Mouse (Mus musculus) monocyte, adult 5-6 weeks (primary cell): Measurements from ENCODE around the gene Casp8ap2. TPM values are rescaled to one million over a fixed set of nuclear protein-coding genes. Genes with fewer than 3 reads are reported as not detected.

Experiments
- ATAC-seq: fragments of 153-309, 156-312 bp; replicated peaks from 2 replicates; pipeline ENCODE4 v1.8.0; 2017; ENCODE audit warnings: mild to moderate bottlenecking; ENCODE audit not compliant: low TSS enrichment, insufficient number of reproducible peaks, severe bottlenecking, poor library complexity, low FRiP score
- total RNA-seq: library from RNA; stranded (forward); fragments of 200-1000, 200-491, 200-594 nt; gene quantifications from 3 replicates; pipeline ENCODE4 v1.2.3, GENCODE M21; 2017

The Casp8ap2 gene
- 39.7 to 46.2 TPM (median 40.0 TPM) in 3 replicates for total RNA-seq

DNA sequence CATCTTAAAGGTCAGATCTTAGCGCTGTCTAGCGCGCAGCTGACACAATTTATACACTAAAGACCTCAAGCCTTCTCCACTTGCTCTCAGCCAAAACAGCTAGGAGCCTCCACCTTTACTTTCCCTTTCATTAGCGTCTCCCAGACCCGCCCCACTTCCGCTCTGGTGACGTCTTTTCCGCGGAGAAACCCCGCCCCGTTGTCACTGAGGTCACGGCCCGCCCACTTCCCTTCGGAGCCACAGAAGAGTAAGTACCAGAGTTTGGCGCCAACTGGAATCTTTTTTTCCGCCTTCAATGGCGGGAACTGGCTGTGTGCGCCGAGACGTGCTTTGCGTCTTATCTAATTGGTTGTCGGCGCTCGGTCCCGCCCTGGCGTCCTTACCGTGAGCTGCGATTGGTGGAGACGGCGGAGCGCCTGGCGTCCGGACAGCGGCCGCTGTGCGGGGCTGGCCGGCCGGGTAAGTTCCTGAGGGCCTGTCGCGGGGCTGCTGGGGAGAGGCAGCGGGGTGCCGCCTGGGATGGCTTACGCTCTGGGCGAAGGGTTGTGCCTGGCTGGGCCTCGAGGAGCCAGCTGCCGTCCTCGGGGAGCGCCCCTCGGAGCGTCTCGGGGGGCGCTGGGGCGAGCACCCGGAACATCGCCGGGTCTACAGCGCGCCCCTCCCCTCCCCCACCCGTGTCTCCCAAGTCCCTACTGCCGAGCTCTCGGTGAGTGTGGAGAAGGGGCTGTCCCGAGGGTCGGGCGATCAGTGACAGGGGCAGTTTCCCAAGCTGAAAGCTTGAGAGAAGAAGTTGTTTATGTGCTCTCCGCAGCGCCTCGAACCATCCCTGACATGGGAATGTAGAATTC, at the start of gene Casp8ap2:
Gene Casp8ap2, plus strand, starts transcription at position 418 of the 848 bp plus-strand sequence.
- ATAC-seq, result peak; percentile 99

DNA sequence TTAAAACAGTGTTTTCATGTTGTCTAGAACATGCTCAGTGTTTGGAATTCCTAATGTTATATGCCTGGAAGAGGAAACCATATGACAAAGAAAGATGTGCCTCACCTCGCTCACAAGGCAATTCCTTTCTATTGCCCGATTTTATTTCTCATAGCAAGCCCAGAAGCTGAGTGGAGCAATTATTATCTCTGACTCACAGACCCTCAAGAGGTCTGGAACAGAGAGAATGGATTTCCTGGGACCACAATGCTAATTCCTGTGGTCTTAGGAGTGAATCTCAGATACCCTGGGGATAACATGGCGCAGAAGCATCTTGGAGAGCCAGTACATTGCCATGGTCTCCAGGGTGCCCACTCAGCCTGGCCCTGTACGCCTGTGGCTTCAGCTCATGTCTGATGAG, 46.2 kb upstream of the Casp8ap2 start:
- no peak for ATAC-seq

DNA sequence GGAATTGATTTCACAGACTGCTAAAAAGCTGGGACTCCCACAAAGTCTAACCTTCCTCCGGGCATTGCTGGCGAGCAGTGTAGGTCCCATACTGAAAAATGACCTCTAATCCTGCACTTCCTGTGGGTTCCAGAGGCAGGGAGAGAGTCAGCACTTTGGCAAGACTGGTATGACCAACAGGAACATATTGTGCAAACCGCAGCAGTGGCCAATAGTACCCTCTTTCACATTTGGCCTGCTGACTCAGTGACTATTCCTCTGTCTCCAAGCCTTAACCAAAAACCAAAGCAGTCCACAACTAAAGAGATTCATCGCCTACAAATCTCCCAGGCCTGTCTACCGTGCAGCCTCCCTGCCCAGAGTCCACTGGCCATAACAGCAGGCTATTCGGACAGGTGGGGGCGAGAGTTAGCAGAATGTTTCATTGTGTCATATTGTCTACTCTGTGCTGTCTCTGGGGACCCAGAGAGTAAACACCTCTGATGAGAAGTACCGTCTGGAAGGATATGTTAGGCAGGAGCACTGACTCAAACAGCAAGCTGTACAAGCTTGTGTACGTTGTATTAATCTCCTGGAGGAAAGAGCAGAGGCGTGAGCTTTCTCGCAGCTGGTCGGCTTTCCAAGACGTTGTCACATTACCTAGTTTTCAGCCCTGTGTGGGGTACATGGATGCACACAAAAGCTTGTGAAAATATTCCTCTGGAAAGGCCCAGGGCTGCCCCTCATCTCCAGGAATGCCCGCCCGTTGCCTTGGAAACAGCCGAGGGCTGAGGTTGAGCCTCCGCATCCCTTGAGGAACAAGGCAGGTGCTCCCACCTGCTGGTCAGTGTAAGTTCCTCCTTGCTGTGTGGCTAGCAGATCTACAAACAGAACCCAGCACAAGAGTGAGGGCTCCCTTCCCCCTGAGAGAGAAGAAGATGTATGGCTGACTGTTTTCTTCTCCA, 45.0 kb upstream of the Casp8ap2 start:
- no peak for ATAC-seq

DNA sequence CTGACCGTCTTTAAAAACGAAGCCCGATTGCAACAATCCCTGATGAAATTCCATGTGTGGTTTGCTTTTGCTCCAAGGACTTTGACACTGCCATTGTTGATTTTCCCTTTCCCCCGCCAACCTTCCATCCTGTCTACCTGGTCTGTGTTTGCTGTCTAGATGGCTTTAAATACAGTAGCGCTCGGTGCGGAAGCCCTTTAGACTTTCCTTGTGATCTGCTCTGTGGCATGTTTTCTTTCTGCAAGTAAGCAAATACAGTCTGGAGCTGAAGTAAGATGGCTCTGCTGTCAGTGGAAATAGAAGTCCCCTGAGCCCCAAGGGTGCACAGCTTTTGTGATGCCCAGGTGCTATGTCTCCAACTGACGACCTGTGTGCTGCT, 44.3 kb upstream of the Casp8ap2 start:
- no peak for ATAC-seq

DNA sequence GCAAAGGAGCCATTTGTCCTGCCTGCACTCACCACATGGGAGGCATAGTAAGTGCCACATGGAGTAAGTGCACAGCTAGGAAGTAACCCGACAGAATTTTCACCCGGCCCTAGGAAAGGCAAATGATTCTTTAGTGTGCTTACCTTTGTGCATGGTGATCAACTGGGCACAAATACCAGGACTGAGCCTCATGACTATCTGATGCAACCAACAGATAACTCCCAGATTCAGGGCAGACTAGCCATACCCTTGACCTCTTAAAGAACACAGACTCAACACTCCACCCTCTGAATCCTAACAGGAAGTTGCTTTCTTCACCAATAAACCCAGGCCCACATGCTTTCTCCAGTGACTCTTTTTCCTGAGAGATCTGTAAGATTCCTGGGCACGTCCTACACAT, 43.8 kb upstream of the Casp8ap2 start:
- no peak for ATAC-seq

DNA sequence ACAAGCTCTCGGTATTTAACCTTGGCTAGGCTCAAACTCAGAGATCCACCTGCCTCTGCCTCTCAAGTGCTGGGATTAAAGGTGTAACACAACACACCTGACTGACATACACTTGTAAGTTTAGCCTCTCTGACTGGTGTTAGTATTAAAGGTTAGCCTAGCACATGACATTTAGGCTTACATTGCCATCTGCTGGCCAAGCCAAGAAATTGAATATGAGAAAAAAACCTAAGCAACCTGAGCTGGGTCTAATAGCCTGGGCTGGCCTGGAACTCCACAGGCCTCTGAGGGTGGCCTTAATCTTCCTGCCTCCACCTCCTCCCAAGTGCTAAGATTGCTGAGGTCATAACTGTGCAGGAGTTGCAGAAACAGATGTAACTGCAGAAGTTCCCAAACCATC, 43.1 kb upstream of the Casp8ap2 start:
- peak; percentile 42 for ATAC-seq

DNA sequence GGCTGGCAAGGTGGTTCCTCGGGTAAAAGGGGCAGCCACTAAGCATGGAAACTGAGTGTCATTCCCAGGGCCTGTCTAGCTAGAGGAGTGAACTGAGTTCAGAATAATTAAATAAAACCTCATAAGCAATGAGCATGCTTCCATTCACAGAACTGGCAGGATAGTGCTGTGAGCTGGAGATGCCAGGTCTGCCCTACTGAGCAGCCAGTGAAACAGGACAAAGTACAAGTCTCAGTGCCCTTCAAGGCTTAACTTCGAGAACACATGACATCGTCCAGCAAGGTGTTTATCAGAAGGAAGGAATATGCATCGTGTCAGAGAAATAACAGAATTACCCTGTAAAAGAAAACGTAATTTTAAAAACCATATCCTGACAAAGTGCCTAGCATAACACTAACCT, 41.7 kb upstream of the Casp8ap2 start:
- ATAC-seq, result no peak

DNA sequence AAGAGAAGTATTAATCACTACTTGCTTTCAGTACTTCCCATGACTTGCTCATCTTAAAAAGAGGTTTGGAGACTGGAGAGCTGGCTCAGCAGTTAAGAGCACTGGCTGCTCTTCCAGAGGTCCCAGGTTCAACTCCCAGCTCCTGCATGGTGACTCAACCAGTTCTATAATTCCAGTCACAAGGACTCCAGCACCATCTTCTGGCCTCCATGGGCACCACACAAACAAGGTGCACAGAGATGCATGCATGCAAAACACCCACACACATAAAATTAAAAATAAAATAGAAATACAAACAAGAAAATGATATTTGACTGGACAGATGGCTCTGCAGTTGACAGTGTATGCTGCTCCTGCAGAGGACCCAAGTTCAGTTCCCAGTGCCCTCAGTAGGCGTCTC, 40.6 kb upstream of the Casp8ap2 start:
- ATAC-seq, result no peak

DNA sequence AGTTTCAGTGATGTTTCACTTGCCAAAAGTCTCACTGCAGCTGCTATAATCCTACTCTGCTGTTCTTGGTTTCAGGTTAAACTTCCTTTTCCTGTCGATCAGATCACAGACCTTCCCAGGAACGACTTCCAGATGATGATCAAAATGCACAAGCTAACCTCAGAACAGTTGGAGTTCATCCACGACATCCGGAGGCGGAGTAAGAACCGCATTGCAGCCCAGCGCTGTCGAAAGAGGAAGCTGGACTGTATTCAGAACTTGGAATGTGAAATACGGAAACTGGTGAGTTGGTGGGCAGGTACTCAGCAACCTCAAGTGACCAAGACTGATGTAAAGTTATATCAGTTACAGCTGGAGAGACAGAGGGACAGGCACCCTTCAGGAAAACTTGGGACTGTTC, 40.1 kb upstream of the Casp8ap2 start:
- ATAC-seq, result peak; percentile 47

DNA sequence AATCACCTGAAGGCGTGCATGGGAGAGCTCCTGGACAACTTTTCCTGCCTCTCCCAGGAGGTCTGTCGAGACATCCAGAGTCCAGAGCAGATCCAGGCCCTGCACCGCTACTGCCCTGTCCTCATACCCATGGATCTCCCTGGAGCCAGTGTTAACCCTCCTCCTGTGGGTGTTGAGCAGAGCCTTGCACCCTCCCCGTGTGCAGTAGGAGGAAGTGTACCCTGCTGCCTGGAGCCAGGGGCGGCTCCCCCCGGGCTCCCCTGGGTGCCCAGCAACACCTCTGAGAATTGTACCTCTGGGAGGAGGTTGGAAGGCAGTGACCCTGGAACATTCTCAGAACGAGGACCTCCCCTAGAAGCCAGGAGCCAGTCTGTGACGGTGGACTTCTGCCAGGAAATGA, 35.4 kb upstream of the Casp8ap2 start:
- no peak for ATAC-seq

DNA sequence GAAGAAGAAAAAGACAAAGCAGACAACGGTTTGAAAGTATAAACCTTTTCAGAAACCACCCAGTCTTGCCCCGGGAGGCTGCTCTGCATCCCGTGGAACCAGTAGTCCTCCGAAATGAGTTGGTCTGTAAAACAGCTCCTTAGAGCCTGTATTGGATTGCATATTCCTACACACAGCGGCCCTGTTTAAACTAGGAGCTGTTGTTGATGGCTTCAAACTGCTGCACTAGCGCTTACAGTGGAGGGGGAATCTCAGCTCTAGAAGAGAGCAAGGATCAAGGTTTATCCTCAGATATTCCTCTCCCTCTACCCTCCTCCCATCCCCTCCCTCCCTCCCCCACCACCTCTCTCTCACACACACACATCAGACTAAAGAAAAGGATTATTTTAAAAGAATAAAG, 31.1 kb upstream of the Casp8ap2 start:
- ATAC-seq, result no peak

DNA sequence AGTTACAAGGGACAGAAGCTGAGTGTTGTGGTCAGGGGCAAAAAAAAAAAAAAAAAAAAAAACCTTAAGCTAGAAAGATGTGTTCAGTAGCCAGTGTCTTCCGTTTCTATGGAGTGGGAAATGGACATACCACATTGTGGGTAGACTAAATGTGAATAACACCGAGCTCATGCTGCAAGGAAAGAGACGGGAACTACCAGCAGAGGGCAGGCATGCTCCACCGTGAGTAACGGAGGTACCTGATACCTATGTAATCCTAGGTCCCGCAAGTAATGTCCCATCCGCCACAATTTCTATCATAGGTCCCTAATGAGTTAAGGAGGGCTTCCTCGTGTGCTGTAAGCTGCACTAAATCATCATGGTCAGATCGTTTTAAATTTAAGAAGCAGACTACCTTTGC, 28.7 kb upstream of the Casp8ap2 start:
- ATAC-seq, result peak; percentile 63; the same call in 1 of the 2 replicates

DNA sequence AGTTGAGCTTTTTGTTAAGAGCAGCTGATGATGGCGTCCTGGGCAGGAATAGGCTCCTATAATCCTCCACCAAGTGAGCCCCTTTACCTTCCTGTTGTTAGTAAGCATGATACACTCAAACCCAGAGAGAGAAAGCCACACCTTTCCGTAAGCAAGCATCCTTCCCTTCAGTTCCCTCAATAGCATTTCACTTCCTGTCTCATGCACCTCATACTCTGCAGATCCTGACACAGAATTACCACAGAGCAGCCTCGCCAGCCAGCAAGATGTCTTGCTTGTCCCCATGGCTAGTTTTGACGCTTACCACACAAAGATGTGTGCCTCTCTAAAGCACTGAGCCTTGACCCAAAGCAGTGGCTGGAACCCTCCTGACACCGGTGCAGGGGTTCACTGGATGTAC, 27.7 kb upstream of the Casp8ap2 start:
- peak; percentile 41; the same call in 1 of the 2 replicates for ATAC-seq

DNA sequence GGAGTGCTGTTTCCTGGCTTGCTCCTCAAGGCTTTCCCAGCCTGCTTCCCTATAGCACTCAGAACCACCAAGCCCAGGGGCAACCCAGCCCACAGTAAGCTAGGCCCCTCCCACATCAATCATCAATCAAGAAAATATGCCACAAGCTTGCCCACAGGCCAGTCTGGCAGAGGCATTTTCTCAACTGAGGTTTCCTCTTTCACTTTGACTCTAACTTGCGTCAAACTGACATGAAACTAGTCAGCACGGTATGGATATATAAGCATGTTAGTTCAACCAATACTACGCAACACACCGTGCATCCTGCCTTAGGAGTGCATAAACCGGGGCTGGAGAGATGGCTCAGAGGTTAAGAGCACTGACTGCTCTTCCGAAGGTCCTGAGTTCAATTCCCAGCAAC, 27.0 kb upstream of the Casp8ap2 start:
- ATAC-seq, result peak; percentile 59; the same call in 1 of the 2 replicates

DNA sequence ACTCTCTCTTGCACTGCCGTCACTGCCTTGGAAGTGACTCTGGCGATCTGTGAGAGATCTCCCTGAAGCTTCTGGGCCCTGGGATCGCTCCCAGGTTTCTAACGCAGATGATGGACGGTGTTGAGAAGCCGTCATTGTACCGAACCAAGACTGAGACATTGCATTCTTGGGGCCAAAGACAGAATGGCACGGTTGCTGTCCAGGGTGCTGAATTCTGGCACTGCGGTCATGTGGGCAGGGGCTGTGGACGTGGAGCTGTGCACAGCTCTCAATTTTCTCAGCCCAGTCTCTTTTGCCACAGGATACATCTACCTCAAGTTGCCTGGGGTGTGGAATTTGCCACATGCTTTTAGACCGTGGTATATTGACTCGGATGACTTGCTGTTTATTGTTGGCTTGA, 14.1 kb upstream of the Casp8ap2 start:
- no peak for ATAC-seq

DNA sequence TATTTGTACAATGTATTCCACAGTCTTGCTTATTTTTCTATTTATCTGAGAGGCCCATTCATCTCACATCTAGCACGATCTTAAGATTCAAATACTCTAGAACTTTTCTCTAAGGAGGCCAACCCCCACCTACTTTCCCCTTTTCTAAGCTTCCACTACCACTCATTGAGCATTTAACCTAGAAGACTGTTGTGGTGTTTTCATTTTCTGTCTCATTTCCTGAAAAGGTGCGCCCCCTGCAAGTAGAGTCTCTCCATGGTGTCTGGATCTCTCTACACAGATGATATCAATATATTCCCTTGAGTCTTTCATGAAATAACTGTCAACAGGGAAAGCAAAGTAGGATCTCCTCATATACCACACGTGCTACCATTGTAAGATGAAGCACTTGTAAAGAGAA, 12.6 kb upstream of the Casp8ap2 start, which contains the start of gene Gja10:
Gene Gja10, minus strand, starts transcription at position 101 of the 400 bp plus-strand sequence.
- ATAC-seq, result no peak

DNA sequence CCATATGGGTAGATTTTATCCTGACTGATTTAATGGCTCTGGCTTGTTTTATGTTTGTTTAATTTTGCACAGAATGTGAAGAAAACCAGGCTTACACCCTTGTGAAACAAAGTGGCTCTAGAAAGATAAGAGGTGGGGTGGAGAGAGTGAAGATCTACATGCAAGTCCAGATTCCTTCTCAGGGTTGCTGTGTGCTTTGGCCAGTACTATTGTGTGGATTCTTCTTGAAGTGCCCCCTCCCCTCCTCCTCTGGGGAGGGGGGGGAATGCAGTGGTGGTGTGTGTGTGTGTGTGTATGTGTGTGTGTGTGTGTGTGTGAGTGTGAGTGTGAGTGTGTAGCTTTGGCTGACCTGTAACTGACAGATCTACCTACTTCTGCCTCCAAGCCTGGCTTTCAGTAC, 6.4 kb downstream of the Casp8ap2 start:
- ATAC-seq, result no peak

DNA sequence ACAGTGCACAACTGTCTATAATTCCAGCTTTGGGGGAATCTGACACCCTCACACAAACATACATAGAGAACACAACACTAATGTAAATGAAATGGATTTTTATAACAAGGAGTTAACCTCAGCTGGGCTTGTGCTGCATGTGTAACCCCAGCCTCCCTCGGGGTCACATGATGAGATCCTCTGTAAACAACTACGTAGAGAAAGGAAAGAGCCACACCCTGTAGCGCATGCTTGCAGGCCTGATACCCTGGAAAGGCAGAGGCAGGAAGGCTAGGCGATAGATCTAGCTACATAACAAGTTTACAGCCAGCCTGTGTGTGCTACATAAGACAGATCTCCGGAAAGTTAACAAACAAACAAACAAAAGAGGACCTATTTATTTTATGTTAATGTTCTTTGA, 36.4 kb downstream of the Casp8ap2 start:
- ATAC-seq, result no peak

DNA sequence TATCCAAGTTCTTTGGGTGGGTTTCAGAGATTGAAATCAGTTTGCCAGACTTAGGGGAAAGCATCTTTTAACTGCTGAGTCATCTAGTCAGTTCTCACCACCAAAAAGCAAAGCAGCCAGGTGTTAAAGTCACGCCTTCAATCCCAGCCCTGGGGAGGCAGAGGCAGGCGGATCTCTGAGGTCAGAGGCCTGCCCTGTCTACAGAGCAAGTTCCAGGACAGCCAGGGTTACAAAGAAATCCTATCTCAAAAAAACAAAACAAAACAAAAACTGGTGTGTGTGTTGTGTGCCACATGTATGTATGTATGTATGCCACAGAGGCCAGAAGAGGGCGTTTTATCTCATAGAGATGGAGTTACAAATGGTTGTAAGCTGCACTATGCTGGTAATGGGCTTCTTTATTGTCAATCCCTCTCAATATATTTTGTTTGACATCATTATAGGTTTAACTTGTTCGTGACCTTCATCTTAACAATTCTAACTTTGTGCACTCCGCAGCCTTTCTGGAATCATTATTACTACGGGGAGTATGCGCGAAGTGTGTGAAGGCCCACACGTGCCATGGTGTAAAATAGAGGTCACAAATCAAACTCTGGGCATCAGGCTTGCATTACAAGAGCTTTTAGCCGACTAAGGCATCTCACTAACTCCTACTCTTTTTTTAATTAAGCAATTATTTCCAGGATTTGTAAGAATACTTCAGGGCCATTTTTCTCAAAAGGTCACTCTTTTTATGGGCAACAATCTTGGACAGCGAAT, 41.1 kb downstream of the Casp8ap2 start:
- ATAC-seq, result no peak
